Mouse (Mus musculus) liver, embryonic 14 days (tissue): Measurements from ENCODE around the gene Grin2b. TPM values are rescaled to one million over a fixed set of nuclear protein-coding genes. Genes with fewer than 3 reads are reported as not detected.

Source experiments
- polyA plus RNA-seq: library from polyadenylated mRNA; depleted of rRNA; stranded (reverse); fragments of >200 nt; gene quantifications from 2 replicates; pipeline ENCODE4 v1.2.3, GENCODE M21; 2012; rRNA removed

Grin2b gene
- under 0.01 and 0.01 TPM in 2 replicates for polyA plus RNA-seq

DNA sequence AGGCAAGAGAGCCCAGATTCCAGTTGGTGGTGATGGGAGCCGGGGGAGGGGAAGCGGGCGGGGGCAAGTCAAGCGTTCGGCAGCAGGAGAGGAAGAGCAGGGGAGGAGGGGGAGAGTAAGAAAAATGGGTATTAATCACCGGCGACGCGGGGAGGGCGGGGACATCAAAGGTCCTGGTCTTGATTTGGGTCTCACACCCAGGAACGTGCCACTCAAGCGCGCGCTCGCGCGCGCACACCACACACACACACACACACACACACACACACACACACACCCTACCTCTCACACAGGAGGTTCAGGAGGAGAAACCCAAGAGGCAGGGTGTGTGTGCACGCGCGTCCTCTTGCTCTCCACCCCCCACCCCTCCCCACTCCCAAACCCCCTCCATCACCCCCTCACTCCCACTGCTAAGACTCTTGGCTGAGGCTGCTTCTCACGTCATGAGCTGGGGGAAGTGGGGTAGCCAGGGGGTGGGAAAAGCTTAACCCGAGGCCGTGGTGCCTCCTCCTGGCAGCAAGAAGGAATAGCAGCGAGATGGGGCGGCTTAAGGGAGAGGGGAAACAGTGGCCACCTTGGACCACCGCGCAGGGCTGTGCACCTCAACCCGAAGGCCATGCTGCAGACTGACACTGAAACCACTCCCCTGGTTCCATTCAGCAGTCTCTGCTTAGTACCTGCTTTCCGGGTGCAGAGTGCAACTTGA is at the start of gene Grin2b:
Grin2b (minus strand) TSS at position 321 of the 706 bp plus-strand sequence.

Other genes with a start within 250 kb of the Grin2b start
- gene Gm8994, start 154.0 kb upstream of the Grin2b start, polyA plus RNA-seq = 0.05 TPM in 1 of 2 replicates, not detected in the other
- gene E330021D16Rik, start 242.1 kb upstream of the Grin2b start, polyA plus RNA-seq = 0.08 and 0.14 TPM in 2 replicates